22 mouse cellular contexts compared by ENCODE assay signal in genomic region chr4:125222922-125223321, GRCm38 (mm10).
DNase-seq lines count a peak whose midpoint lies in the region; ATAC-seq and TF ChIP-seq lines count a peak whose summit lies in the region.
"Had no signal": no experiment of that assay in that cellular context is flagged by ENCODE, and none has a peak within 500 bp of the region (broad histone marks: within the 10 kb centered on the region; RNA-seq: fewer than 3 reads in every experiment).

No protein-coding gene starts in this region.

- no peaks in the 10 kb centered on the region for H3K36me3 ChIP-seq in hindbrain, postnatal 0 days (ENCODE audit: insufficient read depth, low read length)
- H3K36me3 ChIP-seq in hindbrain, embryonic 14.5 days (replicated peaks; ENCODE audit: control insufficient read depth, insufficient read depth), result no peaks in the 10 kb centered on the region
- H3K36me3 ChIP-seq: embryonic facial prominence, embryonic 13.5 days; forebrain, embryonic 12.5 days; G1E; heart, embryonic 15.5 days; hindbrain, embryonic 13.5 days had no signal

- H3K4me2 ChIP-seq in hindbrain, postnatal 0 days (ENCODE audit: low read depth, low read length), result no peak overlapping the region
- no peak overlapping the region for H3K4me2 ChIP-seq in hindbrain, embryonic 14.5 days (replicated peaks)
- H3K4me2 ChIP-seq: embryonic facial prominence, embryonic 13.5 days; forebrain, embryonic 12.5 days; heart, embryonic 11.5 days; heart, embryonic 15.5 days; hindbrain, embryonic 13.5 days had no signal

- WGBS in hindbrain, postnatal 0 days, result 66% methylated on average over 6 of the region's 6 CpGs
- WGBS in hindbrain, embryonic 14.5 days, result 88% methylated on average over 6 of the region's 6 CpGs

- DNase-seq in cerebellum, adult 11-12 months, result peak; percentile 29
- DNase-seq in cerebellum, adult 8-10 months, result no peak
- DNase-seq in hindbrain, postnatal 0 days (ENCODE audit: low spot score), result no peak
- no peak for DNase-seq in hindbrain, embryonic 14.5 days (ENCODE audit: low spot score)
- peak; percentile 39 for DNase-seq in left cerebral cortex, postnatal 4 days
- no peak for DNase-seq in left cerebral cortex, adult 2 months (ENCODE audit: extremely low spot score in 1 of 2, low spot score in 2 of 2)
- DNase-seq in cerebellum, postnatal 25 days, result peak; percentile 46 to 47
- DNase-seq in thymus, postnatal 10 days (ENCODE audit: low spot score in 2 of 2), result no peak
- DNase-seq: adrenal gland, postnatal 10 days; B cell, adult 2 months; gastrocnemius, postnatal 10 days; heart, adult 2 months; heart, postnatal 14 days had no signal

- H3K9ac ChIP-seq in hindbrain, postnatal 0 days (replicated peaks; ENCODE audit: low read length), result no peak overlapping the region
- no peak overlapping the region for H3K9ac ChIP-seq in hindbrain, embryonic 14.5 days
- H3K9ac ChIP-seq: embryonic facial prominence, embryonic 13.5 days; forebrain, embryonic 12.5 days; heart, embryonic 15.5 days; hindbrain, embryonic 13.5 days had no signal

- H3K4me1 ChIP-seq in hindbrain, postnatal 0 days (ENCODE audit: insufficient read depth, low read length), result no peaks in the 10 kb centered on the region
- H3K4me1 ChIP-seq in hindbrain, embryonic 14.5 days (replicated peaks; ENCODE audit: control insufficient read depth, insufficient read depth, low read length), result no peaks in the 10 kb centered on the region
- H3K4me1 ChIP-seq: embryonic facial prominence, embryonic 13.5 days; forebrain, embryonic 12.5 days; heart, embryonic 15.5 days; hindbrain, embryonic 13.5 days had no signal

- H3K4me3 ChIP-seq in hindbrain, postnatal 0 days (ENCODE audit: low read length), result no peak overlapping the region
- no peak overlapping the region for H3K4me3 ChIP-seq in hindbrain, embryonic 14.5 days (replicated peaks; ENCODE audit: low read length)
- H3K4me3 ChIP-seq in left cerebral cortex, adult 2 months, result no peak overlapping the region
- H3K4me3 ChIP-seq: embryonic facial prominence, embryonic 13.5 days; forebrain, embryonic 12.5 days; heart, adult 2 months; heart, embryonic 15.5 days; hindbrain, embryonic 13.5 days had no signal

- H3K27me3 ChIP-seq in hindbrain, postnatal 0 days (ENCODE audit: insufficient read depth, low read length), result no peaks in the 10 kb centered on the region
- no peaks in the 10 kb centered on the region for H3K27me3 ChIP-seq in hindbrain, embryonic 14.5 days (ENCODE audit: control insufficient read depth, insufficient read depth, low read length)

- no peak for TF ChIP-seq CTCF in hindbrain, postnatal 0 days (IDR thresholded peaks at IDR 0.05; ENCODE audit: low read depth)
- no peak for TF ChIP-seq CTCF in left cerebral cortex, adult 2 months (IDR thresholded peaks at IDR 0.05)

- ATAC-seq in hindbrain, postnatal 0 days, result peak; percentile 66
- no peak for ATAC-seq in hindbrain, embryonic 14.5 days (ENCODE audit: low FRiP score)
- ATAC-seq: CD4-positive, CD25-positive, alpha-beta regulatory T cell, adult 4 months; forebrain, embryonic 16.5 days; intestine, postnatal 0 days had no signal

- H3K27ac ChIP-seq in hindbrain, postnatal 0 days, result no peak overlapping the region
- H3K27ac ChIP-seq in hindbrain, embryonic 14.5 days, result no peak overlapping the region
- H3K27ac ChIP-seq in left cerebral cortex, adult 2 months, result no peak overlapping the region
- H3K27ac ChIP-seq: embryonic facial prominence, embryonic 13.5 days; forebrain, embryonic 12.5 days; heart, adult 2 months; heart, embryonic 15.5 days; hindbrain, embryonic 13.5 days had no signal

- no peaks in the 10 kb centered on the region for H3K9me3 ChIP-seq in hindbrain, postnatal 0 days (ENCODE audit: low read length)
- H3K9me3 ChIP-seq in hindbrain, embryonic 14.5 days (ENCODE audit: control insufficient read depth, low read length), result no peaks in the 10 kb centered on the region
- H3K9me3 ChIP-seq: embryonic facial prominence, embryonic 13.5 days; forebrain, embryonic 12.5 days; heart, embryonic 15.5 days; hindbrain, embryonic 13.5 days had no signal

- intact Hi-C loops in left cerebral cortex, postnatal 4 days (cut with DNase I), result loop anchor here (10.0 kb wide), 1 partner anchor 58 kb away; no protein-coding TSS in a partner anchor
- intact Hi-C loops in left cerebral cortex, adult 2 months (cut with DNase I), result no loop called here

Comparison
In these comparisons a context has a peak if more than half of its experiments do, and no peak if none do; other contexts are left out.
1. DNase-seq: peak in cerebellum, adult 11-12 months (single experiment), left cerebral cortex, postnatal 4 days (single experiment) and cerebellum, postnatal 25 days (2 of 2); none in cerebellum, adult 8-10 months (single experiment), hindbrain, postnatal 0 days (single experiment), hindbrain, embryonic 14.5 days (single experiment), left cerebral cortex, adult 2 months (0 of 2) and thymus, postnatal 10 days (0 of 2).